Mouse (Mus musculus): Measurements from ENCODE around the gene Susd6.

DNA sequence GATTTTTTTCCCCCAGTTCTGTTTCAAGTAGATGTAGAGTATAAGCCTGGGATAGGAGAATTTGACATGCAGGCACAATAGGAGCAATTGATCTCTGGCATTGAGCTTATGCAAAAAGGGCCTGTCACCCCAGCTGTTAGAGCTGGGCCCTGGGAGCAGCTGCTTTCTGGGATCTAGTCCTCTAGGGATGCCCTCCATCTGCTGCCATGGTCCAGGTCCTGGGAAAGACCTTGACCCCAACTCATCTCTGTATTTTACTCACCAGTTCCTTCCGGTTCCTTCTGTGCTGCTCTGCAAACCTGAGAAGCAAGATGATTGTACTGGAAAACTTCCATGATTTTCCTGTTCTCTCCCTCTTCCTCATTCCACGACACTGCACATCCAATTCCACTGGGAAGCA is 68.0 kb downstream of the Susd6 start:
- TF ChIP-seq CTCF (IDR thresholded peaks at IDR 0.05; ENCODE audit: low read depth) (no peak), EP300 (IDR thresholded peaks at IDR 0.05; ENCODE audit: low read depth) (no peak)

All from liver, embryonic 14.5 days (tissue).